9 mouse cellular contexts compared by ENCODE assay signal in the genomic region with DNA sequence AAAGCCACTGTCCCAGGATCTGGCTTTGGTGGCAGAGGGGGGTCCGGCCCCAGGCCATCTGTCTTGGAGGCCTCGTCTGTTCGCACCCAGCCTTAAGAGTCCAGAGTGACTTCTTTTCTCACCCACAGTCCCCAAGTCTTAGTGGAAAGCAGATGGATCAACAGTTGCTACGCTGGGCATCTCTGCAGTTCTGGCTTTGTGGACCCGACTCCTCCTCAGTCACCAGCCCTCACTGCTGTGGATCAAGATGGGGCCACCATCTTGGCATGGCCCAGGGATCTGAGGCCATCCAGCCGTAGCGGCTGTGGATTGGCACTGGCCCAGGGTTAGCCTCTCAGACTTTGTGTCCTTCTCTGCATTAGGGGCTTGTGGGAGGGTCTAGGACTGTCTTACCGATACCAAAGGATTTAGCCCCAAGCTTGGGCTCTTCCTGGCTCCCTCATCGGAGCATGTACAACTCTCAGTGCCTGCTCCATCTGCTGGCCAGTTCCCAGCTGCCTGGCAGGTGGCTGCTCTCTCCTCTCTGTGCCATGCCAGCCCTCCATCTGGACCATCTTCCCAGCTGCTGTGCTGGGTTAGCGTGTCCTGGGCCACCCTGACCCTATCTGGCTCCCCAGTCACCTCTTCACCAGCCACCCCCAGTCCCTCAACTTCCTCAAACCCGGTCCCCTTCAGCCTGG.
DNase-seq lines count a peak whose midpoint lies in the region; ATAC-seq lines count a peak whose summit lies in the region.
"Had no signal": no experiment of that assay in that cellular context is flagged by ENCODE, and none has a peak within 500 bp of the region (broad histone marks: within the 10 kb centered on the region; RNA-seq: fewer than 3 reads in every experiment).

No protein-coding gene starts in this region.

- peak overlapping the region; percentile 56 for H3K27ac ChIP-seq in forebrain, embryonic 12.5 days
- H3K27ac ChIP-seq in midbrain, embryonic 11.5 days (ENCODE audit: low read depth, low read length): no peak overlapping the region; the same call in 1 of the 2 replicates
- H3K27ac ChIP-seq: intestine, embryonic 15.5 days had no signal

- 76% methylated on average over 11 of the region's 11 CpGs for WGBS in forebrain, embryonic 12.5 days
- WGBS in midbrain, embryonic 11.5 days: 82% methylated on average over 11 of the region's 11 CpGs

- peak; percentile 66 to 73 for DNase-seq in right cerebral cortex, postnatal 10 days (ENCODE audit: low spot score in 2 of 2)
- no peak for DNase-seq in right cerebral cortex, postnatal 36 days (ENCODE audit: low spot score in 2 of 2)
- DNase-seq in midbrain, embryonic 11.5 days (ENCODE audit: low spot score, missing footprints): no peak
- no peak for DNase-seq in embryo, embryonic 9.5 days (ENCODE audit: extremely low spot score)
- no peak for DNase-seq in liver
- DNase-seq: thymus, adult 2 months had no signal

- no peak overlapping the region for H3K4me3 ChIP-seq in forebrain, embryonic 12.5 days (replicated peaks)
- no peak overlapping the region for H3K4me3 ChIP-seq in midbrain, embryonic 11.5 days (ENCODE audit: low read depth, low read length)
- H3K4me3 ChIP-seq: intestine, embryonic 15.5 days had no signal

- H3K4me2 ChIP-seq in forebrain, embryonic 12.5 days: no peak overlapping the region
- H3K4me2 ChIP-seq in midbrain, embryonic 11.5 days: no peak overlapping the region
- H3K4me2 ChIP-seq: intestine, embryonic 15.5 days had no signal

- H3K9me3 ChIP-seq in forebrain, embryonic 12.5 days: no peaks in the 10 kb centered on the region
- H3K9me3 ChIP-seq in midbrain, embryonic 11.5 days (ENCODE audit: control insufficient read depth, low read length): no peaks in the 10 kb centered on the region
- H3K9me3 ChIP-seq: intestine, embryonic 15.5 days had no signal

- peaks cover 58% of the 10 kb centered on the region for H3K4me1 ChIP-seq in forebrain, embryonic 12.5 days
- peaks cover 19% of the 10 kb centered on the region for H3K4me1 ChIP-seq in midbrain, embryonic 11.5 days (ENCODE audit: control insufficient read depth, insufficient read depth, low read length)

- ATAC-seq in forebrain, embryonic 12.5 days (ENCODE audit: low FRiP score): no peak
- 0 out of 2 replicates have a peak, but pooled peaks have one; percentile 10 for ATAC-seq in midbrain, embryonic 11.5 days (ENCODE audit: low FRiP score)
- no peak for ATAC-seq in monocyte, adult 5-6 weeks (replicated peaks; ENCODE audit: insufficient number of reproducible peaks, low FRiP score, low TSS enrichment, poor library complexity, severe bottlenecking)
- ATAC-seq: intestine, embryonic 15.5 days had no signal

- H3K36me3 ChIP-seq in forebrain, embryonic 12.5 days (replicated peaks): peaks cover 28% of the 10 kb centered on the region
- H3K36me3 ChIP-seq in midbrain, embryonic 11.5 days (ENCODE audit: control insufficient read depth, insufficient read depth, low read length): peaks cover 14% of the 10 kb centered on the region

- H3K27me3 ChIP-seq in forebrain, embryonic 12.5 days: no peaks in the 10 kb centered on the region
- no peaks in the 10 kb centered on the region for H3K27me3 ChIP-seq in midbrain, embryonic 11.5 days (ENCODE audit: control insufficient read depth, insufficient read depth, low read length)
- H3K27me3 ChIP-seq: intestine, embryonic 15.5 days had no signal

- no peak overlapping the region for H3K9ac ChIP-seq in forebrain, embryonic 12.5 days
- H3K9ac ChIP-seq in midbrain, embryonic 11.5 days (ENCODE audit: low read length): peak overlapping the region; percentile 9; the same call in 1 of the 2 replicates
- H3K9ac ChIP-seq: intestine, embryonic 15.5 days had no signal

Comparison
In these comparisons a context has a peak if more than half of its experiments do, and no peak if none do; other contexts are left out.
1. DNase-seq: peak in right cerebral cortex, postnatal 10 days (2 of 2); none in right cerebral cortex, postnatal 36 days (0 of 2), midbrain, embryonic 11.5 days (single experiment), embryo, embryonic 9.5 days (single experiment) and liver (single experiment).